ENCODE assay signal across 18 mouse cellular contexts in the genomic region with DNA sequence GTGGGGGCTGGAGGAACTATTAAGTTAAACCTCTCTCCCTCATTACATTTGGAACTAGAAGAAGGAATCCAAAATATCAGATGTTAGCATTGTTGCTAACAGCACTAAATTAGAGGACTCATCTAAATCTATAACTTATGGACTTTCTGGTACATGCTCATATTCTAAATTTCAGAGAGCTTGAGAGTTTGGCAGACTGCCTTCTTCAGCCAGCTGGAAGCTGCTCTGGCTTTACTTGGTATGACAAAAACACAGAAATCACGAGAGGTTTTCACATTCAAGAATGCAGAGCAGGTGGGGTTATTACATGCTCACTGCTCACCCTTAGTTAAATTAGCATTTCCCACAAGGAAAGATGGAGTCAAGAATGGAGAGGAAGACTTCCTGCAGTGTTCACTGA.
DNase-seq lines count a peak whose midpoint lies in the region; ATAC-seq lines count a peak whose summit lies in the region.
"Had no signal": no experiment of that assay in that cellular context is flagged by ENCODE, and none has a peak within 500 bp of the region (broad histone marks: within the 10 kb centered on the region; RNA-seq: fewer than 3 reads in every experiment).

No protein-coding gene starts in this region.

- peak; percentile 14 for DNase-seq in midbrain, embryonic 11.5 days (ENCODE audit: low spot score, missing footprints)
- DNase-seq in left cerebral cortex, postnatal 36 days (ENCODE audit: low spot score in 2 of 2): peak; percentile 12 to 20
- no peak for DNase-seq in adrenal gland, postnatal 14 days
- no peak for DNase-seq in ovary, adult 18-20 months (ENCODE audit: low spot score)
- DNase-seq in adrenal gland, adult 8-10 months: no peak
- DNase-seq: B cell, adult 2 months; cerebellum, adult 9-10 months; heart, adult 2 months; heart, postnatal 36 days; thymus, postnatal 14 days had no signal

- WGBS in forebrain, embryonic 16.5 days: 19% methylated on average over 1 of the region's 1 CpGs
- 34% methylated on average over 1 of the region's 1 CpGs for WGBS in forebrain, embryonic 13.5 days
- WGBS in midbrain, embryonic 11.5 days: 57% methylated on average over 1 of the region's 1 CpGs
- WGBS in midbrain, embryonic 16.5 days: 26% methylated on average over 1 of the region's 1 CpGs

- no peak overlapping the region for H3K9ac ChIP-seq in forebrain, embryonic 16.5 days (replicated peaks; ENCODE audit: low read depth, low read length)
- no peak overlapping the region for H3K9ac ChIP-seq in forebrain, embryonic 13.5 days
- no peak overlapping the region for H3K9ac ChIP-seq in midbrain, embryonic 11.5 days (ENCODE audit: low read length)
- H3K9ac ChIP-seq in midbrain, embryonic 16.5 days (ENCODE audit: low read depth, low read length): no peak overlapping the region
- H3K9ac ChIP-seq: embryonic facial prominence, embryonic 12.5 days had no signal

- no peaks in the 10 kb centered on the region for H3K36me3 ChIP-seq in forebrain, embryonic 16.5 days (ENCODE audit: control insufficient read depth, insufficient read depth)
- no peaks in the 10 kb centered on the region for H3K36me3 ChIP-seq in forebrain, embryonic 13.5 days (ENCODE audit: poor library complexity, severe bottlenecking)
- no peaks in the 10 kb centered on the region for H3K36me3 ChIP-seq in midbrain, embryonic 11.5 days (ENCODE audit: control insufficient read depth, insufficient read depth, low read length)
- no peaks in the 10 kb centered on the region for H3K36me3 ChIP-seq in midbrain, embryonic 16.5 days (ENCODE audit: control insufficient read depth, insufficient read depth, low read length)
- H3K36me3 ChIP-seq: embryonic facial prominence, embryonic 12.5 days; G1E; midbrain, embryonic 10.5 days had no signal

- intact Hi-C loops in left cerebral cortex, postnatal 36 days (cut with DNase I): no loop called here

- no peak overlapping the region for H3K4me2 ChIP-seq in forebrain, embryonic 16.5 days (ENCODE audit: low read length)
- no peak overlapping the region for H3K4me2 ChIP-seq in forebrain, embryonic 13.5 days
- no peak overlapping the region for H3K4me2 ChIP-seq in midbrain, embryonic 11.5 days
- no peak overlapping the region for H3K4me2 ChIP-seq in midbrain, embryonic 16.5 days (ENCODE audit: low read length)
- H3K4me2 ChIP-seq: embryonic facial prominence, embryonic 12.5 days had no signal

- no peaks in the 10 kb centered on the region for H3K9me3 ChIP-seq in forebrain, embryonic 16.5 days (ENCODE audit: control insufficient read depth, low read length)
- H3K9me3 ChIP-seq in forebrain, embryonic 13.5 days (replicated peaks): no peaks in the 10 kb centered on the region
- H3K9me3 ChIP-seq in midbrain, embryonic 11.5 days (ENCODE audit: control insufficient read depth, low read length): no peaks in the 10 kb centered on the region
- H3K9me3 ChIP-seq in midbrain, embryonic 16.5 days (replicated peaks; ENCODE audit: control insufficient read depth, low read length, poor library complexity, severe bottlenecking): no peaks in the 10 kb centered on the region
- H3K9me3 ChIP-seq: embryonic facial prominence, embryonic 12.5 days; G1E; midbrain, embryonic 10.5 days had no signal

- ATAC-seq in forebrain, embryonic 16.5 days: peak; percentile 67
- ATAC-seq in forebrain, embryonic 13.5 days: no peak
- ATAC-seq in midbrain, embryonic 11.5 days (ENCODE audit: low FRiP score): no peak
- no peak for ATAC-seq in midbrain, embryonic 16.5 days
- ATAC-seq: lung, postnatal 0 days had no signal

- H3K4me1 ChIP-seq in forebrain, embryonic 16.5 days (replicated peaks; ENCODE audit: control insufficient read depth, insufficient read depth, low read length): no peaks in the 10 kb centered on the region
- H3K4me1 ChIP-seq in forebrain, embryonic 13.5 days: no peaks in the 10 kb centered on the region
- no peaks in the 10 kb centered on the region for H3K4me1 ChIP-seq in midbrain, embryonic 11.5 days (ENCODE audit: control insufficient read depth, insufficient read depth, low read length)
- H3K4me1 ChIP-seq in midbrain, embryonic 16.5 days (ENCODE audit: control insufficient read depth, insufficient read depth, low read length): no peaks in the 10 kb centered on the region
- H3K4me1 ChIP-seq: embryonic facial prominence, embryonic 12.5 days; midbrain, embryonic 10.5 days had no signal

- H3K27ac ChIP-seq in forebrain, embryonic 16.5 days (ENCODE audit: low read length): no peak overlapping the region
- no peak overlapping the region for H3K27ac ChIP-seq in forebrain, embryonic 13.5 days
- no peak overlapping the region for H3K27ac ChIP-seq in midbrain, embryonic 11.5 days (ENCODE audit: low read depth, low read length)
- no peak overlapping the region for H3K27ac ChIP-seq in midbrain, embryonic 16.5 days (ENCODE audit: low read length)
- H3K27ac ChIP-seq: embryonic facial prominence, embryonic 12.5 days; heart, adult 2 months; kidney, postnatal 0 days; midbrain, embryonic 10.5 days had no signal

- H3K4me3 ChIP-seq in forebrain, embryonic 16.5 days (replicated peaks; ENCODE audit: low read length): no peak overlapping the region
- H3K4me3 ChIP-seq in forebrain, embryonic 13.5 days: no peak overlapping the region
- H3K4me3 ChIP-seq in midbrain, embryonic 11.5 days (ENCODE audit: low read depth, low read length): no peak overlapping the region
- H3K4me3 ChIP-seq in midbrain, embryonic 16.5 days (ENCODE audit: low read depth, low read length): no peak overlapping the region
- H3K4me3 ChIP-seq: embryonic facial prominence, embryonic 12.5 days; heart, adult 2 months; midbrain, embryonic 10.5 days had no signal

- no peaks in the 10 kb centered on the region for H3K27me3 ChIP-seq in forebrain, embryonic 16.5 days (replicated peaks; ENCODE audit: control insufficient read depth, insufficient read depth, low read length)
- no peaks in the 10 kb centered on the region for H3K27me3 ChIP-seq in forebrain, embryonic 13.5 days
- H3K27me3 ChIP-seq in midbrain, embryonic 11.5 days (ENCODE audit: control insufficient read depth, insufficient read depth, low read length): no peaks in the 10 kb centered on the region
- H3K27me3 ChIP-seq in midbrain, embryonic 16.5 days (ENCODE audit: control insufficient read depth, insufficient read depth, low read depth, low read length): no peaks in the 10 kb centered on the region
- H3K27me3 ChIP-seq: embryonic facial prominence, embryonic 12.5 days had no signal

Comparison
In these comparisons a context has a peak if more than half of its experiments do, and no peak if none do; other contexts are left out.
1. DNase-seq: peak in midbrain, embryonic 11.5 days (single experiment) and left cerebral cortex, postnatal 36 days (2 of 2); none in adrenal gland, postnatal 14 days (single experiment), ovary, adult 18-20 months (single experiment) and adrenal gland, adult 8-10 months (single experiment).